Mouse (Mus musculus): ENCODE measurements around the gene Ubald1. TPM values are rescaled to one million over a fixed set of nuclear protein-coding genes. Genes with fewer than 3 reads are reported as not detected.
A peak's percentile ranks its signal among the peaks of the same experiment; 100 is the strongest.

The Ubald1 gene
- polyA plus RNA-seq, 1 experiment from 2014 or later, result 12.3 TPM

- ATAC-seq (ENCODE audit: low read depth), result peak; percentile 47; the same call in 1 of the 2 replicates
- peaks cover 55% of the 10 kb centered on the region for H3K36me3 ChIP-seq
- DNase-seq, result no peak
- H3K9ac ChIP-seq, result no peak overlapping the region
- H3K4me1 ChIP-seq (replicated peaks), result peaks cover 33% of the 10 kb centered on the region
- peak overlapping the region; percentile 62; the same call in 1 of the 2 replicates for H3K27ac ChIP-seq
- no peaks in the 10 kb centered on the region for H3K27me3 ChIP-seq
- WGBS (ENCODE audit: insufficient replicate concordance), result 62% methylated on average over 10 of the region's 10 CpGs
- H3K4me2 ChIP-seq, result no peak overlapping the region
- no peaks in the 10 kb centered on the region for H3K9me3 ChIP-seq (replicated peaks)
- no peak overlapping the region for H3K4me3 ChIP-seq (replicated peaks)
Measured at GRCm38 (mm10) chr16:4912074-4912648, 32.0 kb upstream of the Ubald1 start.

DNA sequence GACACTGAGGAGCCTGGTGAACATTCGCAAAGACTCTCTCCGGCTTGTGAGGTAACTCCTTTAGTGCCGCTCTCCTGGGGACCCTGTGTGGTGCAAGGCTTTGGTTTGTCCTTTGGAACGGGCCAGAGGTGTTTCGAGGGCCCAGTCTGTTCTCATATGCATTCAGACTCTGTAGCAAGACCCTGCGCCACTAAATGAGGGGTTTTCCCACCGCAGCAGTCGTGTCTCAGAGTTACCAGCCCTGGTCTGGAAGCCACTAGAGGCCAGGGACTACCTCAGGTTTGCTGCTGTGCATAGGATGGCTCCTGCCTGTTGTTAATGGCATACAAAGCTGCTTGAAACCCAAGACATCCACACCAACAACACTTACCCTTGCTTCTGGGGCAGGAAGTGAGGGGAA lies 30.6 kb upstream of the Ubald1 start:
- Histone ChIP-seq H3K9ac (no peak overlapping the region), H3K27me3 (no peaks in the 10 kb centered on the region), H3K27ac (no peak overlapping the region), H3K4me3 (replicated peaks) (no peak overlapping the region), H3K4me1 (replicated peaks) (peaks cover 39% of the 10 kb centered on the region), H3K36me3 (peaks cover 44% of the 10 kb centered on the region), H3K9me3 (replicated peaks) (no peaks in the 10 kb centered on the region), H3K4me2 (no peak overlapping the region)
- ATAC-seq (ENCODE audit: low read depth), result no peak
- 85% methylated on average over 8 of the region's 8 CpGs for WGBS (ENCODE audit: insufficient replicate concordance)
- no peak for DNase-seq

- 87% methylated on average over 2 of the region's 2 CpGs for WGBS (ENCODE audit: insufficient replicate concordance)
- no peak for ATAC-seq (ENCODE audit: low read depth)
Measured at GRCm38 (mm10) chr16:4909745-4910144, 29.6 kb upstream of the Ubald1 start.

DNA sequence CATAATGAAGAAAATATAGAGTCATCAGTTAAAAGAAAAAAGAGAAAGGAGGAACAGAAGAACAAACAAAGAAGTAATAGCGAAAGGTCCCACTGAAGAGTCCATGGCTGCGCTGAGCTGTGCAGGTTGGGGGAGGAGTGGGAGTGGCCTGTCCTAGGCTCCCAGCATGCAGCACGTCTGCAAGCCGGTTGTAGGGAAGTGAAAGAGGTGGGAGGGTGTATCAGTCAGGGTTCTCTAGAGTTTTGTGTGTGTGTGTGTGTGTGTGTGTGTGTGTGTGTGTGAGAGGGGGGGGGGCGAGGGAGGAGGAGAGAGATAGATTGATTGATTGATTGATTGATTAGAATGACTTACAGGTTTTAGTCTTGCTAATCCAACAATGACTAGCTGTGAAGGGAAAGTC lies 27.9 kb upstream of the Ubald1 start:
- Histone ChIP-seq H3K36me3 (peaks cover 32% of the 10 kb centered on the region), H3K27ac (no peak overlapping the region), H3K4me1 (replicated peaks) (peaks cover 55% of the 10 kb centered on the region), H3K9me3 (replicated peaks) (no peaks in the 10 kb centered on the region), H3K9ac (no peak overlapping the region), H3K27me3 (no peaks in the 10 kb centered on the region), H3K4me3 (replicated peaks) (no peak overlapping the region), H3K4me2 (no peak overlapping the region)
- peak; percentile 71 for ATAC-seq (ENCODE audit: low read depth)
- DNase-seq, result peak; percentile 18
- WGBS (ENCODE audit: insufficient replicate concordance), result 26% methylated on average over 4 of the region's 5 CpGs

More at GRCm38 (mm10) chr16:4909745-4910144, 29.6 kb upstream of the Ubald1 start:
- no peak for DNase-seq
- Histone ChIP-seq H3K36me3 (peaks cover 39% of the 10 kb centered on the region), H3K9ac (no peak overlapping the region), H3K4me1 (replicated peaks) (peaks cover 48% of the 10 kb centered on the region), H3K9me3 (replicated peaks) (no peaks in the 10 kb centered on the region), H3K4me2 (no peak overlapping the region), H3K27me3 (no peaks in the 10 kb centered on the region), H3K4me3 (replicated peaks) (no peak overlapping the region), H3K27ac (no peak overlapping the region)

- Histone ChIP-seq H3K4me1 (replicated peaks) (peaks cover 55% of the 10 kb centered on the region), H3K9ac (no peak overlapping the region), H3K27me3 (no peaks in the 10 kb centered on the region), H3K4me3 (replicated peaks) (no peak overlapping the region), H3K36me3 (peaks cover 28% of the 10 kb centered on the region), H3K27ac (no peak overlapping the region), H3K4me2 (no peak overlapping the region), H3K9me3 (replicated peaks) (no peaks in the 10 kb centered on the region)
- no peak for DNase-seq
- WGBS (ENCODE audit: insufficient replicate concordance), result 51% methylated on average over 2 of the region's 2 CpGs
- no peak for ATAC-seq (ENCODE audit: low read depth)
Measured at GRCm38 (mm10) chr16:4907386-4907785, 27.3 kb upstream of the Ubald1 start.

- Histone ChIP-seq H3K4me1 (replicated peaks) (peaks cover 56% of the 10 kb centered on the region), H3K4me2 (no peak overlapping the region), H3K36me3 (peaks cover 21% of the 10 kb centered on the region), H3K4me3 (replicated peaks) (no peak overlapping the region), H3K27me3 (no peaks in the 10 kb centered on the region), H3K9me3 (replicated peaks) (no peaks in the 10 kb centered on the region), H3K9ac (no peak overlapping the region), H3K27ac (no peak overlapping the region)
- ATAC-seq (ENCODE audit: low read depth), result no peak
- DNase-seq, result no peak
Measured at GRCm38 (mm10) chr16:4906559-4906958, 26.4 kb upstream of the Ubald1 start.

GRCm38 (mm10) chr16:4905591-4905990 lies 25.5 kb upstream of the Ubald1 start:
- WGBS (ENCODE audit: insufficient replicate concordance), result 17% methylated on average over 1 of the region's 1 CpGs
- ATAC-seq (ENCODE audit: low read depth), result no peak

DNA sequence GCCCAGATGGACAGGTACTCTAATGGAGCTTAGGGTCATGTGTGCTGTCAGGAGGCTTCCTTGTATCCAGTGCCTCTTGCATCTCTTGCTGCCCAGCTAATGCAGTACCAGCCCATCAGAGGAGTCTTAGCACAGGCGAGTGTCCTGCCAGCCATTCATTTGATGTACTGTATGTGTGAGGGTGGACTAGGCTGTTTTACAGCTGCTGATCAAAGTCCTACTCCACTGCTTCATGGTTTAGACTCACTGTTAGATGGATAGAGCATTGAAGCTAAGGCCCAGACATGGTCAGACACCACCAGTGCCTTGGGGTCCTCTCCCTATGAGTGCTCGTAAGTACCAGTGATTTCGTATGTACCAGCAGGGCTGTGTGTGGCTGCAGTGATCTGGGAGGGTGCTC lies 24.8 kb upstream of the Ubald1 start:
- peaks cover 56% of the 10 kb centered on the region for H3K4me1 ChIP-seq (replicated peaks)
- DNase-seq, result no peak
- no peak for ATAC-seq (ENCODE audit: low read depth)
- no peak overlapping the region for H3K27ac ChIP-seq
- H3K36me3 ChIP-seq, result peaks cover 6% of the 10 kb centered on the region
- no peak overlapping the region for H3K4me2 ChIP-seq
- WGBS (ENCODE audit: insufficient replicate concordance), result 80% methylated on average over 3 of the region's 3 CpGs
- no peak overlapping the region for H3K4me3 ChIP-seq (replicated peaks)
- H3K9ac ChIP-seq, result no peak overlapping the region
- no peaks in the 10 kb centered on the region for H3K27me3 ChIP-seq
- no peaks in the 10 kb centered on the region for H3K9me3 ChIP-seq (replicated peaks)

More at GRCm38 (mm10) chr16:4905591-4905990, 25.5 kb upstream of the Ubald1 start:
- H3K27ac ChIP-seq, result no peak overlapping the region; the same call in 1 of the 2 replicates
- no peak overlapping the region for H3K4me2 ChIP-seq
- H3K27me3 ChIP-seq, result no peaks in the 10 kb centered on the region
- H3K9ac ChIP-seq, result no peak overlapping the region
- no peak overlapping the region for H3K4me3 ChIP-seq (replicated peaks)
- H3K9me3 ChIP-seq (replicated peaks), result no peaks in the 10 kb centered on the region
- DNase-seq, result no peak
- peaks cover 12% of the 10 kb centered on the region for H3K36me3 ChIP-seq
- H3K4me1 ChIP-seq (replicated peaks), result peaks cover 56% of the 10 kb centered on the region

- Histone ChIP-seq H3K4me3 (replicated peaks) (no peak overlapping the region), H3K27ac (no peak overlapping the region), H3K27me3 (no peaks in the 10 kb centered on the region), H3K9ac (no peak overlapping the region), H3K36me3 (no peaks in the 10 kb centered on the region), H3K4me2 (no peak overlapping the region), H3K9me3 (replicated peaks) (no peaks in the 10 kb centered on the region), H3K4me1 (replicated peaks) (peaks cover 63% of the 10 kb centered on the region)
- no peak for ATAC-seq (ENCODE audit: low read depth)
- WGBS (ENCODE audit: insufficient replicate concordance), result 62% methylated on average over 6 of the region's 6 CpGs
- no peak for DNase-seq
Measured at GRCm38 (mm10) chr16:4903491-4904102, 23.5 kb upstream of the Ubald1 start.

- no peak for ATAC-seq (ENCODE audit: low read depth)
- Histone ChIP-seq H3K4me1 (replicated peaks) (peaks cover 58% of the 10 kb centered on the region), H3K27me3 (no peaks in the 10 kb centered on the region), H3K27ac (no peak overlapping the region), H3K9me3 (replicated peaks) (no peaks in the 10 kb centered on the region), H3K9ac (no peak overlapping the region), H3K36me3 (no peaks in the 10 kb centered on the region), H3K4me3 (replicated peaks) (no peak overlapping the region), H3K4me2 (no peak overlapping the region)
- 73% methylated on average over 2 of the region's 2 CpGs for WGBS (ENCODE audit: insufficient replicate concordance)
- DNase-seq, result no peak
Measured at GRCm38 (mm10) chr16:4902390-4902789, 22.3 kb upstream of the Ubald1 start.

DNA sequence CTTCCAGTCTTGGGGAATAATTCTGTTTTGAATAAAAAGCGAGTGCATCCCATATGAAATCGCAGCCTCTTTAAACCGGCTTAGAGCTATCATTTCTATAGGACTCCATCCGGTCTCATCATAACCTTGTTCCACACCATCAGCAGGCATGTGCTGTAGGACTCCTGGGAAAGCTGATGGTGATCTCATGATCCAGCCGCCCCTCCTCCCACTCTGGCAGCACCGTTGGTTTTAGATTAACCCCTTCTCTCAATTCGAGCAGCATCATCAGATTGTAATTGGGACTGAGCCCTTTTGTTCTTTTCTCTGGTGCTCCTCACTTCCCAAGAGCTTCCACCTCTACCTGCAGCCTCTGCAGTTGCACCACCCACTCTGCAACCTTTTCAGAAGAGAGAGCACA lies 21.1 kb upstream of the Ubald1 start:
- Histone ChIP-seq H3K4me1 (replicated peaks) (peaks cover 62% of the 10 kb centered on the region), H3K4me3 (replicated peaks) (no peak overlapping the region), H3K9ac (no peak overlapping the region), H3K27ac (no peak overlapping the region), H3K4me2 (no peak overlapping the region), H3K9me3 (replicated peaks) (no peaks in the 10 kb centered on the region), H3K27me3 (no peaks in the 10 kb centered on the region), H3K36me3 (no peaks in the 10 kb centered on the region)
- no peak for ATAC-seq (ENCODE audit: low read depth)
- DNase-seq, result no peak
- 68% methylated on average over 7 of the region's 7 CpGs for WGBS (ENCODE audit: insufficient replicate concordance)

DNA sequence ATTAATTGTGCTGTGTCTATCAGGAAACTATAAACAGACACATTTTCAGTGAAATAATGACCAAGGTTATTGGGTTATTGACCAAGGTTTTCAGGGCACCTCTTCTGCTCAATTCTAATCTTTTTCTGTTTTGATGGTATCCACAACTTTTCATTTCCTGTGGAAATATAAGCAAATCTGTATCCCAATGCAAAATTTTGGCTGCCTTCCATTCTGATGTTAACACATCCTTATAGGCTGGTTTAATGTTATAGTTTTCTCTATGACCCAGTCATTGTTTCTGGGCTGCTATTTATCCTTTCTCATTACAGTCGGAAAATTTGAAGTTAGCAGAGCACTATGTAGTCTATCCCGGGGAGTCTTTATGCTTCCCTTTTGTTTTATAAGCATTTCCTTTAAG lies 19.6 kb upstream of the Ubald1 start:
- Histone ChIP-seq H3K27ac (no peak overlapping the region), H3K4me2 (no peak overlapping the region), H3K9me3 (replicated peaks) (no peaks in the 10 kb centered on the region), H3K4me1 (replicated peaks) (peaks cover 61% of the 10 kb centered on the region), H3K4me3 (replicated peaks) (no peak overlapping the region), H3K36me3 (no peaks in the 10 kb centered on the region), H3K9ac (no peak overlapping the region), H3K27me3 (no peaks in the 10 kb centered on the region)
- no peak for ATAC-seq (ENCODE audit: low read depth)
- DNase-seq, result no peak
- 72% methylated on average over 2 of the region's 2 CpGs for WGBS (ENCODE audit: insufficient replicate concordance)
